Mouse (Mus musculus): ENCODE measurements around the gene Plcb2.
A peak's percentile ranks its signal among the peaks of the same experiment; 100 is the strongest.

- peak; percentile 83 for TF ChIP-seq CTCF (IDR thresholded peaks at IDR 0.05; ENCODE audit: low read depth, low read length)
- TF ChIP-seq POLR2A (IDR thresholded peaks at IDR 0.05; ENCODE audit: insufficient read depth, low read length): no peak
These were observed 27.8 kb downstream of the Plcb2 start for GRCm38 (mm10) chr2:118700179-118701062.

Data from ES-Bruce4 (cell line).